In the genomic region with DNA sequence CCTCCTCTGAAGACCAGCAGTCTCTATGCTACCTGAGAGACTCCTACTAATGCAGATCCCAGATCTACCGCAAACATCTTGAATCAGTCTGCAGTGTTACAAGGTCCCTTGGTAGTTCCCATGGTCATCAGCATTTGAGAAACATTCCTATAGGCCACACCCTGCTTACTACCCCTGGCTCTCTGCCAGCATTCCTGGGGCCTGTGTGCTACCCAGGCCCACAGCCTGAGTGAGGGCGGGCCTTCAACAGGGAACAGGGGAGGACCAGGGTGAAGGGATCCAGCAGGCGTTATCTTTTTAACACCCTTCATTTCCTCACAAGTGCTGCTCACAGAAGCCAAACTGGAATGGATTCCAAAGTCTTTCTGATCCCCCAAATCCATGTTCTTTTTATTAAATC, we compare ENCODE assay signal across 8 mouse cellular contexts.
A peak's percentile ranks its signal among the peaks of the same experiment; 100 is the strongest.
DNase-seq lines count a peak whose midpoint lies in the region.

No protein-coding gene starts in this region.

- peak; percentile 26 for DNase-seq in adrenal gland, postnatal 14 days
- no peak for DNase-seq in adrenal gland, adult 18-20 months (ENCODE audit: low spot score in 2 of 2)
- DNase-seq in urinary bladder, postnatal 10 days (ENCODE audit: low spot score), result peak; percentile 16
- DNase-seq in urinary bladder, adult 2 months (ENCODE audit: low spot score), result no peak
- peak; percentile 55 to 60 for DNase-seq in kidney, postnatal 4 days
- no peak for DNase-seq in natural killer cell, adult 2 months (ENCODE audit: low spot score in 2 of 2)
- no peak for DNase-seq in right cerebral cortex, postnatal 14 days
- no peak for DNase-seq in right cerebral cortex, postnatal 4 days

Comparison
In these comparisons a context has a peak if more than half of its experiments do, and no peak if none do; other contexts are left out.
1. DNase-seq: peak in adrenal gland, postnatal 14 days (single experiment), urinary bladder, postnatal 10 days (single experiment) and kidney, postnatal 4 days (2 of 2); none in adrenal gland, adult 18-20 months (0 of 2), urinary bladder, adult 2 months (single experiment), natural killer cell, adult 2 months (0 of 2), right cerebral cortex, postnatal 14 days (single experiment) and right cerebral cortex, postnatal 4 days (single experiment).